14 mouse cellular contexts compared by ENCODE assay signal in genomic region chr3:135582246-135582645, GRCm38 (mm10).
DNase-seq lines count a peak whose midpoint lies in the region; ATAC-seq and TF ChIP-seq lines count a peak whose summit lies in the region.
"Had no signal": no experiment of that assay in that cellular context is flagged by ENCODE, and none has a peak within 500 bp of the region (broad histone marks: within the 10 kb centered on the region; RNA-seq: fewer than 3 reads in every experiment).

No protein-coding gene starts in this region.

- 17% methylated on average over 7 of the region's 7 CpGs for WGBS in cerebellum, adult 2 months
- WGBS in hindbrain, embryonic 16.5 days = 75% methylated on average over 7 of the region's 7 CpGs
- WGBS in hindbrain, embryonic 13.5 days = 90% methylated on average over 7 of the region's 7 CpGs
- 79% methylated on average over 7 of the region's 7 CpGs for WGBS in liver, postnatal 0 days (ENCODE audit: insufficient replicate concordance)
- WGBS in liver, embryonic 11.5 days = 89% methylated on average over 7 of the region's 7 CpGs
- whole genome bisulfite sequencing in limb, embryonic 10.5 days = 90% methylated on average over 7 of the region's 7 CpGs
- WGBS in heart, embryonic 12.5 days = 84% methylated on average over 7 of the region's 7 CpGs

- no peak overlapping the region for H3K9ac ChIP-seq in hindbrain, embryonic 16.5 days (ENCODE audit: low read depth, low read length)
- H3K9ac ChIP-seq in hindbrain, embryonic 13.5 days = no peak overlapping the region
- H3K9ac ChIP-seq in liver, postnatal 0 days (replicated peaks) = no peak overlapping the region
- H3K9ac ChIP-seq in liver, embryonic 11.5 days (ENCODE audit: low read depth, low read length) = no peak overlapping the region
- no peak overlapping the region for H3K9ac ChIP-seq in heart, embryonic 12.5 days
- H3K9ac ChIP-seq: limb, embryonic 12.5 days; lung, embryonic 15.5 days had no signal

- H3K36me3 ChIP-seq in hindbrain, embryonic 16.5 days (ENCODE audit: control insufficient read depth, insufficient read depth, low read length) = 0 out of 2 replicates have a peak, but pooled peaks cover 3% of the 10 kb centered on the region
- peaks cover 26% of the 10 kb centered on the region for H3K36me3 ChIP-seq in hindbrain, embryonic 13.5 days
- peaks cover 25% of the 10 kb centered on the region for H3K36me3 ChIP-seq in liver, postnatal 0 days (replicated peaks; ENCODE audit: insufficient read depth, low read length)
- H3K36me3 ChIP-seq in liver, embryonic 11.5 days (ENCODE audit: control insufficient read depth, insufficient read depth, low read length) = peaks cover 3% of the 10 kb centered on the region; the same call in 1 of the 2 replicates
- H3K36me3 ChIP-seq in limb, embryonic 10.5 days = peaks cover 25% of the 10 kb centered on the region
- H3K36me3 ChIP-seq in heart, embryonic 12.5 days = peaks cover 27% of the 10 kb centered on the region

- peak; percentile 24 to 29 for DNase-seq in cerebellum, adult 2 months
- no peak for DNase-seq in cerebellum, adult 11 months
- DNase-seq in liver, postnatal 0 days = no peak
- no peak for DNase-seq in liver, embryonic 11.5 days (ENCODE audit: low spot score)
- no peak for DNase-seq in limb, embryonic 10.5 days (ENCODE audit: low spot score)
- DNase-seq: gastrocnemius, postnatal 10 days had no signal

- H3K27me3 ChIP-seq in cerebellum, adult 2 months (ENCODE audit: control insufficient read depth, insufficient read depth, low read length) = no peaks in the 10 kb centered on the region
- H3K27me3 ChIP-seq in hindbrain, embryonic 16.5 days (replicated peaks; ENCODE audit: control insufficient read depth, insufficient read depth, low read length) = no peaks in the 10 kb centered on the region
- no peaks in the 10 kb centered on the region for H3K27me3 ChIP-seq in hindbrain, embryonic 13.5 days
- no peaks in the 10 kb centered on the region for H3K27me3 ChIP-seq in liver, postnatal 0 days (ENCODE audit: insufficient read depth, low read length)
- no peaks in the 10 kb centered on the region for H3K27me3 ChIP-seq in liver, embryonic 11.5 days (replicated peaks; ENCODE audit: control insufficient read depth, insufficient read depth, low read length)
- H3K27me3 ChIP-seq in limb, embryonic 10.5 days (ENCODE audit: low read depth, poor library complexity, severe bottlenecking) = no peaks in the 10 kb centered on the region
- no peaks in the 10 kb centered on the region for H3K27me3 ChIP-seq in heart, embryonic 12.5 days (replicated peaks)
- H3K27me3 ChIP-seq: limb, embryonic 12.5 days; lung, embryonic 15.5 days had no signal

- no peak overlapping the region for H3K4me2 ChIP-seq in hindbrain, embryonic 16.5 days (ENCODE audit: low read length)
- H3K4me2 ChIP-seq in hindbrain, embryonic 13.5 days = no peak overlapping the region
- no peak overlapping the region for H3K4me2 ChIP-seq in liver, postnatal 0 days (ENCODE audit: low read depth, low read length)
- no peak overlapping the region for H3K4me2 ChIP-seq in liver, embryonic 11.5 days
- H3K4me2 ChIP-seq in heart, embryonic 12.5 days = no peak overlapping the region
- H3K4me2 ChIP-seq: limb, embryonic 12.5 days; lung, embryonic 15.5 days had no signal

- TF ChIP-seq CTCF in cerebellum, adult 2 months (IDR thresholded peaks at IDR 0.05; ENCODE audit: borderline replicate concordance, insufficient read depth, low read depth, low read length) = no peak
- TF ChIP-seq CTCF in liver, postnatal 0 days (IDR thresholded peaks at IDR 0.05; ENCODE audit: low read depth) = no peak

- H3K4me3 ChIP-seq in cerebellum, adult 2 months (replicated peaks; ENCODE audit: insufficient read depth, low read depth, low read length) = no peak overlapping the region
- no peak overlapping the region for H3K4me3 ChIP-seq in hindbrain, embryonic 16.5 days (ENCODE audit: low read length)
- no peak overlapping the region for H3K4me3 ChIP-seq in hindbrain, embryonic 13.5 days
- no peak overlapping the region for H3K4me3 ChIP-seq in liver, postnatal 0 days (ENCODE audit: low read depth, low read length)
- no peak overlapping the region for H3K4me3 ChIP-seq in liver, embryonic 11.5 days (ENCODE audit: low read depth, low read length)
- no peak overlapping the region for H3K4me3 ChIP-seq in limb, embryonic 10.5 days
- no peak overlapping the region for H3K4me3 ChIP-seq in heart, embryonic 12.5 days
- H3K4me3 ChIP-seq: layer of hippocampus, adult 2 months; left cerebral cortex, adult 2 months; limb, embryonic 12.5 days; lung, embryonic 15.5 days had no signal

- no peak for TF ChIP-seq POLR2A in cerebellum, adult 2 months (IDR thresholded peaks at IDR 0.05; ENCODE audit: borderline replicate concordance, insufficient read depth, low read length)

- H3K27ac ChIP-seq in cerebellum, adult 2 months (ENCODE audit: insufficient read depth, low read length) = no peak overlapping the region
- H3K27ac ChIP-seq in hindbrain, embryonic 16.5 days (ENCODE audit: low read depth, low read length) = no peak overlapping the region
- H3K27ac ChIP-seq in hindbrain, embryonic 13.5 days = no peak overlapping the region
- 0 out of 2 replicates have a peak overlapping the region, but pooled peaks have one; percentile 53 for H3K27ac ChIP-seq in liver, postnatal 0 days (ENCODE audit: low read depth)
- H3K27ac ChIP-seq in liver, embryonic 11.5 days (ENCODE audit: low read depth, low read length) = no peak overlapping the region
- H3K27ac ChIP-seq in limb, embryonic 10.5 days = 0 out of 2 replicates have a peak overlapping the region, but pooled peaks have one; percentile 63
- H3K27ac ChIP-seq in heart, embryonic 12.5 days (ENCODE audit: poor library complexity, severe bottlenecking) = no peak overlapping the region
- H3K27ac ChIP-seq: layer of hippocampus, adult 2 months; left cerebral cortex, adult 2 months; lung, embryonic 15.5 days had no signal

- H3K9me3 ChIP-seq in hindbrain, embryonic 16.5 days (ENCODE audit: control insufficient read depth, low read length) = no peaks in the 10 kb centered on the region
- H3K9me3 ChIP-seq in hindbrain, embryonic 13.5 days = no peaks in the 10 kb centered on the region
- H3K9me3 ChIP-seq in liver, postnatal 0 days (ENCODE audit: low read length) = no peaks in the 10 kb centered on the region
- H3K9me3 ChIP-seq in liver, embryonic 11.5 days (ENCODE audit: control insufficient read depth, low read length) = no peaks in the 10 kb centered on the region
- H3K9me3 ChIP-seq in limb, embryonic 10.5 days (replicated peaks) = no peaks in the 10 kb centered on the region
- no peaks in the 10 kb centered on the region for H3K9me3 ChIP-seq in heart, embryonic 12.5 days (replicated peaks)
- H3K9me3 ChIP-seq: G1E; limb, embryonic 12.5 days; lung, embryonic 15.5 days had no signal

- peak; percentile 3; the same call in 1 of the 2 replicates for ATAC-seq in hindbrain, embryonic 16.5 days
- no peak; the same call in 1 of the 2 replicates for ATAC-seq in hindbrain, embryonic 13.5 days (ENCODE audit: low FRiP score)
- ATAC-seq in liver, postnatal 0 days = no peak
- ATAC-seq in liver, embryonic 11.5 days (replicated peaks; ENCODE audit: low FRiP score) = no peak
- no peak for ATAC-seq in heart, embryonic 12.5 days (ENCODE audit: insufficient number of reproducible peaks, low FRiP score)

- no peak for TF ChIP-seq EP300 in liver, postnatal 0 days (IDR thresholded peaks at IDR 0.05; ENCODE audit: low read depth)

- H3K4me1 ChIP-seq in cerebellum, adult 2 months (ENCODE audit: control insufficient read depth, insufficient read depth, low read length) = peaks cover 8% of the 10 kb centered on the region
- peaks cover 7% of the 10 kb centered on the region; the same call in 1 of the 2 replicates for H3K4me1 ChIP-seq in hindbrain, embryonic 16.5 days (ENCODE audit: control insufficient read depth, insufficient read depth, low read depth, low read length)
- H3K4me1 ChIP-seq in hindbrain, embryonic 13.5 days (replicated peaks) = peaks cover 15% of the 10 kb centered on the region
- peaks cover 13% of the 10 kb centered on the region for H3K4me1 ChIP-seq in liver, postnatal 0 days (ENCODE audit: insufficient read depth)
- peaks cover 12% of the 10 kb centered on the region for H3K4me1 ChIP-seq in liver, embryonic 11.5 days (replicated peaks; ENCODE audit: control insufficient read depth, insufficient read depth, low read length)
- H3K4me1 ChIP-seq in limb, embryonic 10.5 days = peaks cover 36% of the 10 kb centered on the region
- peaks cover 55% of the 10 kb centered on the region for H3K4me1 ChIP-seq in heart, embryonic 12.5 days (replicated peaks)

Comparison
In these comparisons a context has a peak if more than half of its experiments do, and no peak if none do; other contexts are left out.
1. DNase-seq: peak in cerebellum, adult 2 months (2 of 2); none in cerebellum, adult 11 months (single experiment), liver, postnatal 0 days (single experiment), liver, embryonic 11.5 days (single experiment) and limb, embryonic 10.5 days (single experiment).
2. H3K27ac ChIP-seq: peak in liver, postnatal 0 days (single experiment) and limb, embryonic 10.5 days (single experiment); none in cerebellum, adult 2 months (single experiment), hindbrain, embryonic 16.5 days (single experiment), hindbrain, embryonic 13.5 days (single experiment), liver, embryonic 11.5 days (single experiment) and heart, embryonic 12.5 days (single experiment).